Mouse (Mus musculus): ENCODE measurements around the gene Lnx1.

Lnx1 gene

GRCm38 (mm10) chr5:74601965-74602364 is 100.7 kb downstream of the Lnx1 start:
- DNase-seq (ENCODE audit: low spot score): no peak

GRCm38 (mm10) chr5:74601171-74601570 is 101.5 kb downstream of the Lnx1 start:
- no peak for DNase-seq (ENCODE audit: low spot score)

DNA sequence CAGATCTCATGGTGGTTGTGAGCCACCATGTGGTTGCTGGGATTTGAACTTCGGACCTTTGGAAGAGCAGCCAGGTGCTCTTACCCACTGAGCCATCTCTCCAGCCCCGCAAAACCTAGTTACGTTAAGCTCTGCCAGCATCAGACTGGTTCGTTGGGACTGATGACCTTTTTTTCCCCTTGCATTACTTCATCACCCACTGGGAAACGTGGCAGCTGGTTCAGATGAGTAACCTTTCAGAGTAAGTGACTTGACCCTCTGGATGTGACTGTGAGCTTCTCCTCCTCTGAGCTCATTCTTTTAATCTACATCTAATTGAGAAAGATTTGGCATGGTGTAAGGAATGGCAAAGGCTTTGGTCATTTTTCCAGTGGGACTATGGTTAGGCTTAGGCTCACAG is 102.7 kb downstream of the Lnx1 start:
- DNase-seq (ENCODE audit: low spot score): no peak

DNA sequence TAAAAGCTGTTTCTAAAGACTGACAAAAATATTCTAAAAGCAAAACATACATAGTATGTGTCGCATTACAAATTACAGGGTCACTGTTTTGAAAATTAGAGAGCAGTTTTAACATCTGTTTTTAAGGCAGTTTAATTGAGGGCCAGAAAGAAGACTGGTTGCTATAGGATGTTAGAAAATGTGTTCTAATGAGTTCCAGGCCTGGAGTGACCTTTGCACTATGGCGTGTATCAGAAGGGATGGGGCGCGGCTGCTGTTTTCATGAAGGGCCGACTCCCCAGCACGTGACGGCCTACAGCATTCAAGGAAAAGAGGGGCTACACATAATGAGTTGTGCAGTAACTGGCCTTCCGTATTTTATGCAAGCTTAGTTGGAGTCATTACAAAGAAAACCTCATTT is 109.6 kb downstream of the Lnx1 start:
- DNase-seq (ENCODE audit: low spot score): no peak

GRCm38 (mm10) chr5:74591413-74591812 is 111.3 kb downstream of the Lnx1 start:
- DNase-seq (ENCODE audit: low spot score): no peak

DNA sequence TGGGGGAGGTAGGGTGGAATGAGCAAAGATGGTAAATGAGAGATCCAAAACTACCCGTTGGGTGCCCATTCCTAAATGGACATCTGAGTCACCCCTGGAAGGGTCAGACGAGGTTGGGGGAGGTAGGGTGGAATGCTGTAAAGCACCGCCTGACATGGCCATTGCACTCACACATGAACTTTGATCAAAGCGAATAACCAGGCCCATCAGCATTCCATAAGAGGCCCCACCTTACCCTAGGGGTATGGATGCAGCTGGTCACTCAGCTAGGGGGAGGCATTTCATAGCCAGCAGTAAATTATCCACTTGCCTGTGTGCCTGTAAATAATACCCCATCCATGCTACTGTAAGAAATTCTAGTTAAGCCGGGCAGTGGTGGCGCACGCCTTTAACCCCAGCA is 113.6 kb downstream of the Lnx1 start:
- DNase-seq (ENCODE audit: low spot score): no peak

DNA sequence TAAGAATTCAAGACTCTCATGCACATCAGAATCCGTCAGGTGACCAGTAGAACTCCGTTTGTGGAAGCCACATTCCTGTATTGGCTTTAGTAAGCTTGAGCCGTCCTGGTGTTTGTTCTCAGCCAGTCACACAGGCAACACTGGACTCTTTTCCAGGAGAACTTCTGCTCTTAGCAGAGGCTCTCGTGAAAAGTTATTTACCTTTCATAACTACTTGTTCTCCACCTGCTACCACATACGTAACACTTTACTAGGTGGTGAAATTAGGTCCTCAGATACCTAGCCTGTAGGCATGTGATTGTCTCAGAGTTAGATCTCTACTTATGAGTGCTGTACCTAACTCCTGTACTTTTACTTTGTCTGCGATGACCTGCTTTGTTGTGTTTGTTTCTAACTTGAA is 130.9 kb downstream of the Lnx1 start:
- DNase-seq (ENCODE audit: low spot score): no peak

DNA sequence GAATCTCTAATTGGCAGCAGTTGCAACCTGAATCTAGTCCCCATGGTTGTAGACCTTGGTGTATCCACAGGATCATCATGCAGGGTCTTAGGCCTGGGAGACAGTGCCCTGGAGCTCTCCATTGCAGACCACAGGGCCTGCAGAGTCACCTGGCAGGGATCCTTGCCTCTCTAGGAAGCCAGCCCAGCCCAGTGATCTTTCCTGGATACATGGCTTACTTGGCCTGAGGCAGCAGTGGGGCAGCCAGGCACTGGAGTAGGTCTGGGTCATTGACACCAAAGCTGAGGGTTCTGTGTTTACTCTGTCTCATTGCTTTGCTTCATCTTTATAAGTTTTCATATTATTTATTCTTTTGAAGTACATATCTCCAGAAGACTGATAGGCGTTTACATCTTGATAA is 141.6 kb downstream of the Lnx1 start:
- DNase-seq (ENCODE audit: low spot score): no peak

DNA sequence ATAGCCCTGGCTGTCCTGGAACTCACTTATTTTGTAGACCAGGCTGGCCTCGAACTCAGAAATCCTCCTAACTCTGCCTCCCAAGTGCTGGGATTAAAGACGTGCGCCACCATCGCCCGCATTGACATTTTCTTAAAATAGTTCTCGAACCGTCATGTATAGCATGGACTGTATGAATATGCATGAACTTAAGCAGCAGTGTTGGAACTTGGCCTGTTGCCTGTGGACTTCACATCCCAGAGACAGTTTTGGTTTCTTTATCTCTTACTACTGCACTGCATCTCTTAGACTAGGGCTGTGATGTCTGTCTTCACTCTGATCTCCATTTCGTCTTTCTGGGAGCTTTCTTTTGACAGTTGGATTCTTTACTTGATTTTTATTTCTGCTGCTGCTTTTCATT is 153.1 kb downstream of the Lnx1 start:
- no peak for DNase-seq (ENCODE audit: low spot score)

DNA sequence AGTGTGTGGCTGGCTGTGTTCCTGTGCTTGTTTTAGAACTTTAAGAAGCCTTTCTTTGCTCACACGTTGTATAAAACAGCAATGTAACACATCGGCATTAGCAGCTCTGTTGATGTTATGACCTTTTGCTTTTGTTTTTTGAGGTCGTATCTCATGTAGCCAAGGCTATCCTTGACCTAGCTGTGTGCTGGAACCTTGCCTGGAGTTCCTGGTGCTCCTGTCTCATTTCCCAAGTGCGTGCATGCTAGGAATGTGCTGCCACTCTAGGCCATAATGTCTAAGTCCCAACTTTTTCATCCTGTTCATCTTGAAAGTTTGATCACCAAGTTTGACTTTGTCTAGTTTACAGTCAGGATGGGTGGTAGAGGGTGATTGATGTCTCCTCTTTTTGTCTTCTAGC is 157.1 kb downstream of the Lnx1 start:
- DNase-seq (ENCODE audit: low spot score): no peak
